Mouse (Mus musculus): ENCODE results near the gene Bcl2l13. TPM values are rescaled to one million over a fixed set of nuclear protein-coding genes. Genes with fewer than 3 reads are reported as not detected.
A peak's percentile ranks its signal among the peaks of the same experiment; 100 is the strongest.

The Bcl2l13 gene
- polyA plus RNA-seq, 1 experiment: not detected

GRCm38 (mm10) chr6:120871286-120871685 is 35.3 kb downstream of the Bcl2l13 start:
- TF ChIP-seq CTCF (IDR thresholded peaks at IDR 0.05; ENCODE audit: insufficient read depth, low read depth, low read length) (no peak), POLR2A (IDR thresholded peaks at IDR 0.05; ENCODE audit: insufficient read depth, low read depth, low read length) (no peak)
- 59% methylated on average over 2 of the region's 2 CpGs for WGBS

DNA sequence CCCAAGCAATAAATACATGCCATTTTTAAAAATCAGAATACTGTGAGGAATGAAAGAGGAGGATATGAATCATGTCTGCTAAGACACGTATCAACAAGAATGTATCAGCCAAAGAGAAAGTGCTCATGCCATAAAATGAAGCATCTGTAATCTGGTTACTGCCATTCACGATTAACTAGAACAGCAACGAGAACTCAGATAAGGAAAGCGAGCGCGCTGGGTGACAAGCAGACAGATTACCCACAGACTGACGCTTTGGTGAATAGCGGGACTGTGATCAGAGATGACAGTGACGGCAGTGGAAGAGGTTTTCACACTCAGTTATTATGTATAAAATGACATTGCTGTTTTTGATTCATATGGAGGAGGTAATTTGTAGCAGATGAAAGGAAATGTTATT is 37.9 kb downstream of the Bcl2l13 start:
- Histone ChIP-seq H3K27ac (ENCODE audit: insufficient read depth, low read depth, low read length) (no peak overlapping the region), H3K4me3 (ENCODE audit: insufficient read depth, low read depth, low read length) (no peak overlapping the region), H3K4me1 (ENCODE audit: control insufficient read depth, insufficient read depth, low read length) (no peaks in the 10 kb centered on the region)
- WGBS: 86% methylated on average over 9 of the region's 9 CpGs
- no peak for TF ChIP-seq POLR2A (IDR thresholded peaks at IDR 0.05; ENCODE audit: insufficient read depth, low read depth, low read length)
- TF ChIP-seq CTCF (IDR thresholded peaks at IDR 0.05; ENCODE audit: insufficient read depth, low read depth, low read length): no peak

More at GRCm38 (mm10) chr6:120871286-120871685, 35.3 kb downstream of the Bcl2l13 start:
- H3K27ac ChIP-seq (ENCODE audit: insufficient read depth, low read depth, low read length): no peak overlapping the region
- no peaks in the 10 kb centered on the region for H3K4me1 ChIP-seq (ENCODE audit: control insufficient read depth, insufficient read depth, low read length)
- H3K4me3 ChIP-seq (ENCODE audit: insufficient read depth, low read depth, low read length): no peak overlapping the region

- Histone ChIP-seq H3K27ac (ENCODE audit: insufficient read depth, low read depth, low read length) (no peak overlapping the region), H3K4me1 (ENCODE audit: control insufficient read depth, insufficient read depth, low read length) (no peaks in the 10 kb centered on the region), H3K4me3 (ENCODE audit: insufficient read depth, low read depth, low read length) (no peak overlapping the region)
- TF ChIP-seq POLR2A (IDR thresholded peaks at IDR 0.05; ENCODE audit: insufficient read depth, low read depth, low read length) (no peak), CTCF (IDR thresholded peaks at IDR 0.05; ENCODE audit: insufficient read depth, low read depth, low read length) (no peak)
- WGBS: 87% methylated on average over 5 of the region's 5 CpGs
Measured at GRCm38 (mm10) chr6:120879046-120879445, 43.0 kb downstream of the Bcl2l13 start.

DNA sequence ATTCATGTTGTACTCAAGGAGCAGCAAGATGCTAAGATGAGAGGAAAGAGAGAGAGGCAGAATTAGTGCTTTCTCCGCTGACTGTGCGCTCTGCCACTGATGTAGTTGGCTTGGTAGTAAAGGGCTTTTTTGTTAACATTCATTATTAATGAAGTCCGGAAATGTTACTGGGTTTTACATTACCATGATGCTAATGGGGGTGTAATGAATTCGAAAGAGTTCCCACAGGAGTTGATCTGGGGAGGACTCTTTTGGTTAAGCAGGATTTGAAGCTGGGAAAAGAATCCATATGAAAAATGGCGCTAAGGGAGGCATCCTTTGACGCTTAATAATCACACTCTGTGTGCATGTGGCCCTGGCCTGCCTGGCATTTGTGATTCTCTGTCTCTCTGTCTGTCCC is 48.4 kb downstream of the Bcl2l13 start:
- H3K27ac ChIP-seq (ENCODE audit: insufficient read depth, low read depth, low read length): no peak overlapping the region
- TF ChIP-seq CTCF (IDR thresholded peaks at IDR 0.05; ENCODE audit: insufficient read depth, low read depth, low read length) (no peak), POLR2A (IDR thresholded peaks at IDR 0.05; ENCODE audit: insufficient read depth, low read depth, low read length) (no peak)
- H3K4me1 ChIP-seq (ENCODE audit: control insufficient read depth, insufficient read depth, low read length): no peaks in the 10 kb centered on the region
- 69% methylated on average over 6 of the region's 6 CpGs for WGBS
- H3K4me3 ChIP-seq (ENCODE audit: insufficient read depth, low read depth, low read length): no peak overlapping the region

- WGBS: 72% methylated on average over 17 of the region's 17 CpGs
- H3K4me1 ChIP-seq (ENCODE audit: control insufficient read depth, insufficient read depth, low read length): no peaks in the 10 kb centered on the region
- H3K27ac ChIP-seq (ENCODE audit: insufficient read depth, low read depth, low read length): no peak overlapping the region
- H3K4me3 ChIP-seq (ENCODE audit: insufficient read depth, low read depth, low read length): no peak overlapping the region
- no peak for TF ChIP-seq POLR2A (IDR thresholded peaks at IDR 0.05; ENCODE audit: insufficient read depth, low read depth, low read length)
- TF ChIP-seq CTCF (IDR thresholded peaks at IDR 0.05; ENCODE audit: insufficient read depth, low read depth, low read length): no peak
Measured at GRCm38 (mm10) chr6:120886696-120887095, 50.7 kb downstream of the Bcl2l13 start.

DNA sequence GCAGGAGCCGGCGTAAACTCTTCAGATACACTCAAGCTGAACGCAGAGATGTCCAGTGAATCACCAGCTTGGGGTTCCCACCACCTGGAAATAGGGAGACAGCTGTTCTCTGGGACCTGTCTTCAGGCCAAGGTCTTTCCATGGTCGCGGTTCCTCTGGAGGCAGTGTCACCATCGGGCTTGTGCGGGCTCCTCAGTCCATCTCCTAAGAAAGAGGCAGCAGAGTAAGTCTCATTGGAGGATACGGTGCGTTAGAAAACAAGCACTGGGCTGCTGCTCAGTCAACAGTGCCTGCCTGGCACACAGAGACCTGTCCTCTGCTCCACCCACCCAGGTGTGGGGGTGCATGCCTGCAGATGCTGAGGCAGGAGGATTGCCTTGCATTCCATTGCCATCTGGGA is 58.1 kb downstream of the Bcl2l13 start:
- 96% methylated on average over 9 of the region's 9 CpGs for WGBS
- H3K4me1 ChIP-seq (ENCODE audit: control insufficient read depth, insufficient read depth, low read length): no peaks in the 10 kb centered on the region
- H3K4me3 ChIP-seq (ENCODE audit: insufficient read depth, low read depth, low read length): no peak overlapping the region
- H3K27ac ChIP-seq (ENCODE audit: insufficient read depth, low read depth, low read length): no peak overlapping the region
- TF ChIP-seq POLR2A (IDR thresholded peaks at IDR 0.05; ENCODE audit: insufficient read depth, low read depth, low read length) (no peak), CTCF (IDR thresholded peaks at IDR 0.05; ENCODE audit: insufficient read depth, low read depth, low read length) (no peak)

DNA sequence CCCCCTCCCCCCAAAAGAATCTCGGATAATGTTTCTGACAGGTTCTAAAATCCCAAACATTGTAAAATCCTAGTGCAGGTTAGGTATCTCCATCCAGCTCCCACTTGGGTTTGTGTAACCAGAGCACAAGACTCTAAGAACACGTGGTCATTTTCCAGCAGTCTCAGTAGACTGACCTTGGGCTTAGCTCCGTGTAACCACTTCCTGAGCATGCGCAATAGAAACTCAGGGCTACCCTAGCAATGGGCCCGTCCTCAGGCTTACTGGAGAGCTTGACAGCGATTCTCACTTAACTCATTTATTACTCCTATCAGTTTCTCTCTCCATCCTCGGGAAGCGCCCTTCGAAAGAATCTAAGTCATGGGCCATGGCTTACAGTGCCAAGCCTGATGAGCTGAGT is 58.5 kb downstream of the Bcl2l13 start:
- H3K4me1 ChIP-seq (ENCODE audit: control insufficient read depth, insufficient read depth, low read length): no peaks in the 10 kb centered on the region
- WGBS: 91% methylated on average over 9 of the region's 9 CpGs
- no peak overlapping the region for H3K27ac ChIP-seq (ENCODE audit: insufficient read depth, low read depth, low read length)
- TF ChIP-seq CTCF (IDR thresholded peaks at IDR 0.05; ENCODE audit: insufficient read depth, low read depth, low read length) (no peak), POLR2A (IDR thresholded peaks at IDR 0.05; ENCODE audit: insufficient read depth, low read depth, low read length) (no peak)
- H3K4me3 ChIP-seq (ENCODE audit: insufficient read depth, low read depth, low read length): no peak overlapping the region

GRCm38 (mm10) chr6:120898188-120898833 is 62.3 kb downstream of the Bcl2l13 start:
- no peak overlapping the region for H3K27ac ChIP-seq (ENCODE audit: insufficient read depth, low read depth, low read length)
- H3K4me3 ChIP-seq (ENCODE audit: insufficient read depth, low read depth, low read length): no peak overlapping the region
- no peak for TF ChIP-seq POLR2A (IDR thresholded peaks at IDR 0.05; ENCODE audit: insufficient read depth, low read depth, low read length)
- peak; percentile 36; the same call in 1 of the 2 replicates for TF ChIP-seq CTCF (IDR thresholded peaks at IDR 0.05; ENCODE audit: insufficient read depth, low read depth, low read length)
- WGBS: 66% methylated on average over 6 of the region's 6 CpGs
- H3K4me1 ChIP-seq (ENCODE audit: control insufficient read depth, insufficient read depth, low read length): no peaks in the 10 kb centered on the region

- Histone ChIP-seq H3K4me3 (ENCODE audit: insufficient read depth, low read depth, low read length) (no peak overlapping the region), H3K4me1 (ENCODE audit: control insufficient read depth, insufficient read depth, low read length) (no peaks in the 10 kb centered on the region), H3K27ac (ENCODE audit: insufficient read depth, low read depth, low read length) (no peak overlapping the region)
- WGBS: 88% methylated on average over 14 of the region's 14 CpGs
- TF ChIP-seq CTCF (IDR thresholded peaks at IDR 0.05; ENCODE audit: insufficient read depth, low read depth, low read length): no peak
- no peak for TF ChIP-seq POLR2A (IDR thresholded peaks at IDR 0.05; ENCODE audit: insufficient read depth, low read depth, low read length)
Measured at GRCm38 (mm10) chr6:120901776-120902645, 66.0 kb downstream of the Bcl2l13 start.

Measured in olfactory bulb, adult 2 months (tissue).